Mouse (Mus musculus): ENCODE data around the gene Map2k4. TPM values are rescaled to one million over a fixed set of nuclear protein-coding genes. Genes with fewer than 3 reads are reported as not detected.

The Map2k4 gene
- polyA plus RNA-seq, 1 experiment from 2014 or later, result 23.6 TPM

GRCm38 (mm10) chr11:65812088-65812487 is 24.0 kb upstream of the Map2k4 start:
- DNase-seq, result no peak
- Histone ChIP-seq H3K36me3 (replicated peaks; ENCODE audit: insufficient read depth, low read length) (peaks cover 28% of the 10 kb centered on the region), H3K9ac (replicated peaks) (no peak overlapping the region), H3K4me1 (ENCODE audit: insufficient read depth) (peaks cover 13% of the 10 kb centered on the region), H3K27ac (ENCODE audit: low read depth) (no peak overlapping the region), H3K9me3 (ENCODE audit: low read length) (no peaks in the 10 kb centered on the region), H3K4me2 (ENCODE audit: low read depth, low read length) (no peak overlapping the region), H3K27me3 (ENCODE audit: insufficient read depth, low read length) (no peaks in the 10 kb centered on the region), H3K4me3 (ENCODE audit: low read depth, low read length) (no peak overlapping the region)
- TF ChIP-seq EP300 (IDR thresholded peaks at IDR 0.05; ENCODE audit: low read depth) (no peak), CTCF (IDR thresholded peaks at IDR 0.05; ENCODE audit: low read depth) (no peak)
- ATAC-seq, result no peak
- WGBS (ENCODE audit: insufficient replicate concordance), result 64% methylated on average over 5 of the region's 5 CpGs

- DNase-seq (no peak), ATAC-seq (no peak)
- TF ChIP-seq CTCF (IDR thresholded peaks at IDR 0.05; ENCODE audit: low read depth) (no peak), EP300 (IDR thresholded peaks at IDR 0.05; ENCODE audit: low read depth) (no peak)
- Histone ChIP-seq H3K27ac (ENCODE audit: low read depth) (peak overlapping the region; percentile 97), H3K4me1 (ENCODE audit: insufficient read depth) (peaks cover 19% of the 10 kb centered on the region), H3K9me3 (ENCODE audit: low read length) (no peaks in the 10 kb centered on the region), H3K4me2 (ENCODE audit: low read depth, low read length) (peak overlapping the region; percentile 87), H3K36me3 (replicated peaks; ENCODE audit: insufficient read depth, low read length) (no peaks in the 10 kb centered on the region), H3K4me3 (ENCODE audit: low read depth, low read length) (peak overlapping the region; percentile 83), H3K9ac (replicated peaks) (peak overlapping the region; percentile 87), H3K27me3 (ENCODE audit: insufficient read depth, low read length) (no peaks in the 10 kb centered on the region)
- WGBS (ENCODE audit: insufficient replicate concordance), result 36% methylated on average over 7 of the region's 7 CpGs
Measured at GRCm38 (mm10) chr11:65807601-65808000, 19.5 kb upstream of the Map2k4 start.

DNA sequence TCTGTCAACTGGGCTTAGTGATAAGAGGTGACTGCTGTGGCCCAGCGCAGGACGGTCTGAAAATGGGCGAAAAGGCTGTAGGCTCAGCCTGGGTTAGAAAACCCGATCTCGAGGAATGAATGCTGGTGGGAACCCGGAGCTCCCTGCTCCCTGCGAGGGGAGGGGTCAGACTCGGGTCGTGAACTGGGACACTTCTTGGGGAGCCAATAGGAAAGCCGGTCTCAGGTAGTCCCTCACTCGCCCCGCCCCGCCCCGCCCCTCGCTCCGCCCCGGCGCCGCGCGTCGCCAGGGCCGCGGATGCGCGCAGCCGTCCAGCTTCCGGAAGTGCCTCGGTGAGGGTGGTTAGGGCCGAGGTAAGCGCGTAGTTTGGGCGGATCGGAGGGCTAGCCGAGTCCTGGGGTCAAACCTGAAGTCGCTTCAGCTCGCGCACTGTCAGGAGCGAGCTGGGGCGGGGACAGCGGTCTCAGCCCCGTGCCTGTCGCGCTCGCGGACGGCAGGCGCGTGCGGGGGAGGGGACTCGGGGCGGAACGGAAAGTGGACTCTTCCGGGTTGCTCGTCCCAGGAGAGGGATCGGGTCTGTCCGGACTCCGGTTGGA is 18.9 kb upstream of the Map2k4 start, which contains the start of gene Zkscan6:
Gene Zkscan6, plus strand, starts transcription at position 267 of the 596 bp plus-strand sequence.
- H3K36me3 ChIP-seq (replicated peaks; ENCODE audit: insufficient read depth, low read length), result no peaks in the 10 kb centered on the region
- peak within 1 kb of the TSS; percentile 87 for H3K9ac ChIP-seq (replicated peaks)
- no peaks in the 10 kb centered on the region for H3K27me3 ChIP-seq (ENCODE audit: insufficient read depth, low read length)
- H3K27ac ChIP-seq (ENCODE audit: low read depth), result peak within 1 kb of the TSS; percentile 97
- TF ChIP-seq EP300 (IDR thresholded peaks at IDR 0.05; ENCODE audit: low read depth) (no peak), CTCF (IDR thresholded peaks at IDR 0.05; ENCODE audit: low read depth) (no peak)
- DNase-seq (peak; percentile 98), ATAC-seq (peak; percentile 98)
- H3K4me1 ChIP-seq (ENCODE audit: insufficient read depth), result peaks cover 19% of the 10 kb centered on the region
- H3K9me3 ChIP-seq (ENCODE audit: low read length), result no peaks in the 10 kb centered on the region
- under 1% methylated on average over 58 of the region's 58 CpGs for WGBS (ENCODE audit: insufficient replicate concordance)
- peak within 1 kb of the TSS; percentile 87 for H3K4me2 ChIP-seq (ENCODE audit: low read depth, low read length)
- peak within 1 kb of the TSS; percentile 83 for H3K4me3 ChIP-seq (ENCODE audit: low read depth, low read length)

- 1% methylated on average over 20 of the region's 20 CpGs for WGBS (ENCODE audit: insufficient replicate concordance)
- peaks cover 19% of the 10 kb centered on the region for H3K4me1 ChIP-seq (ENCODE audit: insufficient read depth)
- H3K4me3 ChIP-seq (ENCODE audit: low read depth, low read length), result peak overlapping the region; percentile 83
- H3K4me2 ChIP-seq (ENCODE audit: low read depth, low read length), result peak overlapping the region; percentile 87
- no peaks in the 10 kb centered on the region for H3K36me3 ChIP-seq (replicated peaks; ENCODE audit: insufficient read depth, low read length)
- TF ChIP-seq CTCF (IDR thresholded peaks at IDR 0.05; ENCODE audit: low read depth), result no peak
- no peak; the same call in 1 of the 2 replicates for TF ChIP-seq EP300 (IDR thresholded peaks at IDR 0.05; ENCODE audit: low read depth)
- ATAC-seq, result peak; percentile 56
- DNase-seq, result peak; percentile 69
- no peaks in the 10 kb centered on the region for H3K9me3 ChIP-seq (ENCODE audit: low read length)
- peak overlapping the region; percentile 97 for H3K27ac ChIP-seq (ENCODE audit: low read depth)
- H3K9ac ChIP-seq (replicated peaks), result peak overlapping the region; percentile 87
- H3K27me3 ChIP-seq (ENCODE audit: insufficient read depth, low read length), result no peaks in the 10 kb centered on the region
Measured at GRCm38 (mm10) chr11:65806321-65806904, 18.3 kb upstream of the Map2k4 start.

GRCm38 (mm10) chr11:65801899-65802298 is 13.8 kb upstream of the Map2k4 start:
- H3K4me2 ChIP-seq (ENCODE audit: low read depth, low read length), result no peak overlapping the region
- TF ChIP-seq EP300 (IDR thresholded peaks at IDR 0.05; ENCODE audit: low read depth) (no peak), CTCF (IDR thresholded peaks at IDR 0.05; ENCODE audit: low read depth) (no peak)
- H3K27ac ChIP-seq (ENCODE audit: low read depth), result no peak overlapping the region
- H3K4me3 ChIP-seq (ENCODE audit: low read depth, low read length), result no peak overlapping the region
- no peaks in the 10 kb centered on the region for H3K9me3 ChIP-seq (ENCODE audit: low read length)
- DNase-seq, result no peak
- no peak for ATAC-seq
- 66% methylated on average over 3 of the region's 3 CpGs for WGBS (ENCODE audit: insufficient replicate concordance)
- no peaks in the 10 kb centered on the region for H3K36me3 ChIP-seq (replicated peaks; ENCODE audit: insufficient read depth, low read length)
- 0 out of 2 replicates have a peak, but pooled peaks cover 6% of the 10 kb centered on the region for H3K4me1 ChIP-seq (ENCODE audit: insufficient read depth)
- no peak overlapping the region for H3K9ac ChIP-seq (replicated peaks)
- H3K27me3 ChIP-seq (ENCODE audit: insufficient read depth, low read length), result no peaks in the 10 kb centered on the region

DNA sequence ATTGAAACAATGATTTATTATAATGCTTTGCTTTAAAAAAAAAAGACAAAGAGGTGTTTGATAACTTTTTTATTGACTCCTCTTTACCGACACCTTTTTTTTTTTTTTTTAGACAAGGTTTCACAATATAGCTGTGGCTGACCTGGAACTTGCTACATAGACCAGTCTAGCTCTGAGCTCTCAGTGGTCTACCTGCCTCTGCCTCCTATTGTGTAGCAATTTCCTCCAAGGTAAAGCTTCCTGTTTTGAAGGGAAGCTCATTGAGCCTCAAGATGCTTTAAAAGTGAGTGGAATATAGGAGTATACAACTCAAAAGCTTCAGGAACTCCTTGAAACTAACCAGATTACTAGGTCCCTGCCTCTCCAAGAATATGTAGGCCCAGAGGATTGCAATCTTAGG is 7.8 kb upstream of the Map2k4 start:
- Histone ChIP-seq H3K4me3 (ENCODE audit: low read depth, low read length) (no peak overlapping the region), H3K4me2 (ENCODE audit: low read depth, low read length) (no peak overlapping the region), H3K9ac (replicated peaks) (no peak overlapping the region), H3K4me1 (ENCODE audit: insufficient read depth) (peaks cover 9% of the 10 kb centered on the region), H3K27ac (ENCODE audit: low read depth) (peak overlapping the region; percentile 39; the same call in 1 of the 2 replicates), H3K27me3 (ENCODE audit: insufficient read depth, low read length) (no peaks in the 10 kb centered on the region), H3K9me3 (ENCODE audit: low read length) (no peaks in the 10 kb centered on the region), H3K36me3 (replicated peaks; ENCODE audit: insufficient read depth, low read length) (no peaks in the 10 kb centered on the region)
- no peak for DNase-seq
- WGBS (ENCODE audit: insufficient replicate concordance), result 72% methylated on average over 1 of the region's 1 CpGs
- TF ChIP-seq EP300 (IDR thresholded peaks at IDR 0.05; ENCODE audit: low read depth) (no peak), CTCF (IDR thresholded peaks at IDR 0.05; ENCODE audit: low read depth) (no peak)
- 0 out of 2 replicates have a peak, but pooled peaks have one; percentile 29 for ATAC-seq
